Mouse (Mus musculus): Measurements from ENCODE around the gene Fry.

DNA sequence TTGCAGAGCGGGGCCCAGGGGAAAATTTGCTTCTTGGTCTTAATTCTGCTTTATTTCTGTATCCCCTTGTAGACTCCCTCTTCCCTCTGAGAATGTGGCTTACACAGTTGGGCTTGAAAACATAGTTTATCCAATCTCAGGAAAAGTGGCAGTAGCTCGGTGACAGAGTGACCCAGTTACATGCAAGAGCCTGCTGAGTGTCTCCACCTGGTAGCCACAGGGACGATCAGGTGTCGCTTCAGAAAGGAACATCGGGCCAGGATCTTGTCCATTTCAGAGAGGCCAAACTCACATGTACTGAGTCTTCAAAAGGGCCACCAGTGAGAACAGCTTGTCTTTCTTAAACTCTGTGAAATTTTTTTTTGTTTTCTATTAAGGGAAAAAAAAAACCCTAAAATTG is 117.5 kb downstream of the Fry start:
- no peak for TF ChIP-seq POLR2A (IDR thresholded peaks at IDR 0.05; ENCODE audit: insufficient read length, low read depth)
- TF ChIP-seq TCF12 (IDR thresholded peaks at IDR 0.05; ENCODE audit: insufficient read depth, poor library complexity, severe bottlenecking) = no peak
